Mouse (Mus musculus): ENCODE results near the gene Mtf1.

The Mtf1 gene

GRCm38 (mm10) chr4:124801552-124802308 lies at the start of gene Mtf1:
TSS of gene Mtf1 (plus strand) at chr4:124802104.
- peak; percentile 65 for DNase-seq (ENCODE audit: low spot score)

DNA sequence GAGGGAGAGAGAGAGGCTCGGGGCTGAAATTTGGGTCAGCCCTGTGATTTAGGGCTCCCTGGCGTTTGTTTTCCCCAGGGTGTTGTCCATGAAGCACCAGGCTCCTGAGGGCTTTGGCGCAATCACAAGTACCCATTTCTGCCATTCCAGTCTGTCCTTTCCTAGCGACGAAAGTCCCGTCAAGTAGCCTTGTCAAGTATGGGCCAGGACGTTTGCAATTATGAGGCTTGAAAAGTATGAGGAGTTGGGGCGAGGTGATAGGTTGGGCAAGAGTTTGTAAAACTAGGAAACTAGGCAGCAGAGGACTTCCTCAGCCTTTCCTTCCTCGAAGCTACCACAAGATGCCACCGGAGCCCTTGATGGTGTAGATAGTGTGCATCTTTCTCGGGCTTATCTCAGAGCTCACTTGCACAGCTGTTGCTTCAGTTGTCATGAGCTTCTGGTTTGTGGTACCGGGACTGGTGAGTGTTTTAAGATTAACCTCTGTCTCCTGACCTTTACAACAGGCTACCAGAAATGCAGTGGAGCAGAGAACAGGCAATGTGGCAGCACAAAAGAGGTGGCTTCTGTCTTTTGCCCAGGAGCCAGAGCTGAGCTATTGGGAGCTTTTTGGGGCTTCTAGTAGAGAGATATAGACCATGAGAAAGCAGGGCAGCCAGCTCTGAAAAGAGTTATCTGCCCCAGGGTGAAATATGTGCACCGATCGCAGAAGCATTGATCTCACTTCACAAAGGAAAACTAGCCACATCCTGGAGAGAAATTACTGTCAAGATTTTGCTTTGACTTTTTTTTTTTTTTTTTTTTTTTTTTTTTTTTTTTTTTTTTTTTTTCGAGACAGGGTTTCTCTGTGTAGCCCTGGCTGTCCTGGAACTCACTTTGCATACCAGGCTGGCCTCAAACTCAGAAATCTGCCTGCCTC lies 49.4 kb upstream of the Mtf1 start:
- DNase-seq (ENCODE audit: low spot score): no peak

GRCm38 (mm10) chr4:124755526-124755925 lies 46.4 kb upstream of the Mtf1 start:
- no peak for DNase-seq (ENCODE audit: low spot score)

DNA sequence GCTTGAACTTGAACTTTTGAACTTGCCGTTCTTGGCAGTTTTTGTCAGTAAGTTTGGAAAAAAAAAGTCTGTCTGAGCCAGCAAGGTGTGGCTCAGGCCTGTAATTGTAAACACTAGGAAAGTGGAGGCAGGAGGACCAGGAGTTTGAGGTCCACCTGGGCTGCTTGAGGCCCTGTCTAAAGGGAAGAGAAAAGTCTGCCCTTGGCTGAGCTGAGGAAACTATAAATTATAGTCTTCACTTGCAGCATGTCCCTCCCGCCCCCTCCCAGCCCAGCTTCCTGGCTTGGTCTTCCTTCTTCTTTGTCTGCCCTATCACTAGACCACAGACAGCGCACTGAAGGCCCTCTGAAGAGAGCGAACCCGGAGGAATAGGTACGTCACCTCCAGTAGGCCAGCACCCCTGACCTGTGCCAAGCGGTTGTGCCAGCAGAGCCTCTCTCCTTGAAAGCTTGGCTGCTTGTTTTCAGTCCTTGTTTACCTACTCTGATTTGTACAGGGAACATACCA lies 42.5 kb upstream of the Mtf1 start:
- DNase-seq (ENCODE audit: low spot score): no peak

- no peak for DNase-seq (ENCODE audit: low spot score)
Measured at GRCm38 (mm10) chr4:124761201-124761600, 40.7 kb upstream of the Mtf1 start.

DNA sequence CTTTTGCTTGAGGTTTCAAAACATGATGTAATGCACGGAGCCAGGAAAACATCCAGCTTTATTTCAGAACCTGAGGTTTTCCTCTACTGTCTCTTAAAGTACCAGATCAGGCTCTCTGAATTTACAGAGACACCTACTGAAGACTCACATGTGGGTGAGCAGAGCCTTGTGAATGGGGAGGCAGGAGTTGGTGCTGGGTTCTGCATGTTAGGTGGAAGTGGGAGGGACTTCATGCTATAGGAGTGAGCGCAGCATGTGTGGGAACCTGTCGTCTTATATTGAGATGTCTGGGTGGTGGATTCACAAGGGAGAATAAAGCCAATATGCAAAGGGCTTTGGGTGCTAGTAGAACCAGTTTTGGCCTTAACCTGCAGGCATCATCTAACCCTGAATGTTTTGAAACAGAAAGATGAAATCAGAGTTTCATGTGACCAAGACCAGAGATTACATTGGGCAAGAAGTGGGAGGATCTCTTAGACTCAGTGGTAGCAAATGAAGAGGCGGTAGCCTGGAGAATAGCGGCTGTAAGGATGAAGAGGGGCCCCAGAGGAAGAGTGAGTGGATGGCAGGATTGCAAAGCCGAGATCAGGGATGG lies 38.9 kb upstream of the Mtf1 start:
- no peak for DNase-seq (ENCODE audit: low spot score)

- no peak for DNase-seq (ENCODE audit: low spot score)
Measured at GRCm38 (mm10) chr4:124765802-124766565, 35.9 kb upstream of the Mtf1 start.

GRCm38 (mm10) chr4:124766566-124766940 lies 35.4 kb upstream of the Mtf1 start:
- no peak for DNase-seq (ENCODE audit: low spot score)

GRCm38 (mm10) chr4:124768963-124769591 lies 32.8 kb upstream of the Mtf1 start:
- no peak for DNase-seq (ENCODE audit: low spot score)

DNA sequence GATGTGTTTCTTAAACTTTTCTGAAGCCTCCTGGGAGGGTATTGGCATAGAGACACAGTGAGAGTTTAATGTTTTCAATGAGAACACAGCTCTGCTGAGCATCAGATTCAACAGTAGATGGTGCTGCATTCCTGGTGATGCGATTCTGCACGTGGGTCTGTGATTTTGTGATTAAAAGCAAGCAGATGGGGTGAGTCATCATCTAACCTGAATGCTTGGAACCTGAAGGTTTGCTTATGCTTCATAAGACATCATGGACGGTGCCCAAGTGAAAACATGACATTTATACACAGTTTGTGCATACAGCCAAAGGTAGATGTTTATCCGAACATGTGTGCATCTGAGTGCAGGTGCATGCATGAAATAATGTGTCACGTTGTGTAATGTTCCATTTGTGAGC lies 31.3 kb upstream of the Mtf1 start:
- peak; percentile 38 for DNase-seq (ENCODE audit: low spot score)

DNA sequence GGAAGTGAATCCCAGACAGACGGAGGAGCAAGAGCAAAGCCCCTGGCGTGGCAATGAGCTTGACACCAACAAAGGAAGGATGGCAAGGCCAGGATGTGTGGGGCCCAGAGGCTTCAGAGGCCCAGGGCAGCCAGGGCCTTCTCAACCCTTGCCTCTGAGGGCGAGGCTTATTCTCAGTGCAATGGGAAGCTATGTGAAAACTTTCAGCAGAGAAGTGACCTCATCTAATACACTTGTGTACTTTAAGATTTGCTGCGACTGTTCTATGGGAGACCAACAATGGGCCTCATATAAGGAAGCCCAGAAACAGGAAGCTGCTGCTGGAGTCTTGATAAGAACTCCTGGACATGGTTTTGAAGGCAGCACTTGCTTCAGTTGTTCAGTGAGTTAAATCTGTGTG lies 29.8 kb upstream of the Mtf1 start:
- DNase-seq (ENCODE audit: low spot score): no peak

DNA sequence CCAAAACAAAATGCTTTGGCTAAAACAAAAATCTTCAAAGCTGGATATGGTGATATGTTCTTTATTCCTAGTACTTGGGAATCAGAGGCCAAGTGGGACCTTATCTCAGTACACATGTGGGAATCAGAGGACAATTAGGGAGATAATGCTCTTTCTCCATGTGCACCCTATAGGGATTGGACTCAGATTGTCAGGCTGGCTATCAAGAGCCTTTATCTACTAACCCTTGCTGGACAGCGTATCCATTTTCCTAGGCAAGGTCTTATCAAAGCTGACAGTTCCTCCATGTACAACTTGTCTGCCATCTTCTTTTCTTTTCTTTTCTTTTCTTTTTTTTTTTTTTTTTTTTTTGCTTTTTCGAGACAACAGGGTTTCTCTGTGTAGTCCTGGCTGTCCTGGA lies 28.5 kb upstream of the Mtf1 start:
- no peak for DNase-seq (ENCODE audit: low spot score)

DNA sequence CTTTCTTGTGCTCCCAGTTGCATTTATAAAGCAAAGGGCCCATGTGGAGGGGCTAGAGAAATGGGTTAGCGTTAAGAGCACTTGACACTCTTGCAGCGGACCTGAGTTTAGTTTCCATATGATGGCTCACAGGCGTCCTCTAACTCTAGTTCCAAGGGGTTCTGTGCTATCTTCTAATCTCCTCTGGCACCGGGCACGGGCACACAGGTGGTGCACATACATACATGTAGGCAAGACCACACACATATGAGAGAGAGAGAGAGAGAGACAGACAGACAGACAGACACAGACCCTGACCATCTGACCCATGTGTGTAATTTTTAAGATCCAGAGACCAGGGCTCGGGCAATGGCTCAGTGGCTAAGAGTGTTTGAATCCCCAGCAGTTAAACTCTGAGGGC lies 27.9 kb upstream of the Mtf1 start:
- no peak for DNase-seq (ENCODE audit: low spot score)

- no peak for DNase-seq (ENCODE audit: low spot score)
Measured at GRCm38 (mm10) chr4:124774429-124774828, 27.5 kb upstream of the Mtf1 start.

DNA sequence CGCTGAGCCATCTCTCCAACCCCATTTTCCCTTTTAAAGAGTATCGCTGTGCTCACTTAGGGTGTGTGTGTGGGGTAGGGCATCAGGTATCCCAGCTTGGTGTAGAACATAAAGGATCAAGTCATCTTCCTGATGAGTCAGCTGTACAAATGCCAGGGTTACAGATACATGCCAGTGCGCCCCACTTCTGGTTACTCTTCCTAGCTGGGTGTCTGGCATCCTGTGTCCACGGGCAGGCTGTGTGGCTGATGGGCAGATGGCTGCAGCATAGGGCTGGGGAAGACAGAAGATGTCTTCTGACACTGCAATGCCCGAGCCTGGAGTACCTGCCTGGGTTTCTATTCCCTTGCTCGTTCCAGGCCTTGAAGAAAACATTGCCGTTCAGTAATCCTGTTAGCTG lies 20.5 kb upstream of the Mtf1 start:
- DNase-seq (ENCODE audit: low spot score): no peak

DNA sequence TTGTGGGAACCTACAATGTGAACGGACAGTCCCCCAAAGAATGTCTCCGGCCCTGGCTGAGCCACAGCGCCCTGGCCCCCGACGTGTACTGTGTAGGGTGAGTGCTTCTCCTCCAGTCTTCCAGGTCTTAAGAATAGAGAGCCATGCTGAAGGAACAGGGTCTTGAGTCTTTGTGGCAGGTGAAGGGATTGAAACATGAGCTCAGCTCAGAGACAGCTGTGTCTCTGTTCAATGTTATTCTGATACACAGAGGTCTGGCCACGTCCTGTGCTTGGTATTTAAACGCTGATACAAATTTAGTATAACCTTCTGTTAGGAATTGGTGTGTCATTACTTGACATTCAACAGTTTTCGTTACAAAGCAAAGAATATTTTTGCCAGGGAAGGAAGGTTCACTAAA lies 19.5 kb upstream of the Mtf1 start:
- no peak for DNase-seq (ENCODE audit: low spot score)

DNA sequence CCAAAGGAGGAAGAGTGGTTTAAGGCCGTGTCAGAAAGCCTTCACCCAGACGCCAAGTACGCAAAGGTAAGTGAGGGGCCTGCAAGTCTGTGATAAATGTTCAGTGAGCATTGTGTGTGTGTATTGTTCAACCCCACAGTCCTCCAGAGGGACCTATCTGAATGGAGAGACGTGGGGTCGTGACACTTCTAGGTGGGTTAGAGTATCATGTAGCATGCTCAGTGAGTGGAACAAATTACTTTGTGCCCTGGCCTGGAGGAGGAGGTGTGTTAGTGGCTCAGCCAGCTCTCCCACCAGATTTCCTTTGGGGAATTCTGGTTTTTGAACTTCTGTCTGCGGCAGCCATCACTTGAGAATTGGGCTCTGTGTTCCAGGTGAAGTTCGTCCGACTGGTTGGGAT lies 18.0 kb upstream of the Mtf1 start:
- no peak for DNase-seq (ENCODE audit: low spot score)

DNA sequence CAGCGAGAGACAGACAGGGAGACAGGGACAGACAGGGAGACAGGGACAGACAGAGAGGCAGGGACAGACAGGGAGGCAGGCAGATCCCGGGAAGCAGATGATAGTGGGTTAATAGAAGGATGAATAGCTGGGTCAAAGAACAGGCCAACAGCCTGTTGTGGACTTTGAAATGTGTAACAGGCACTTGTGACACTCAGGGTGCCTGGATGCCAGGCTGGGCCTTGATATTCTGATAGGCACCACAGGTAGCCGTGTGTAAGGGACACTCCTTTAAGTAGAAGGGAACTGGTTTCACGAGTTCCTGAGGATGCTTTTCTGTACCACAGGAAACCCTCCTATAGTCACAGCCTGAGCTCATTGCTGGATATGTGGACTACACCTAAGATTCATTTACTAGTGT lies 11.9 kb upstream of the Mtf1 start:
- no peak for DNase-seq (ENCODE audit: low spot score)

GRCm38 (mm10) chr4:124792114-124792513 lies 9.8 kb upstream of the Mtf1 start:
- DNase-seq (ENCODE audit: low spot score): no peak

- DNase-seq (ENCODE audit: low spot score): no peak
Measured at GRCm38 (mm10) chr4:124796141-124796540, 5.8 kb upstream of the Mtf1 start.

GRCm38 (mm10) chr4:124796913-124797312 lies 5.0 kb upstream of the Mtf1 start:
- no peak for DNase-seq (ENCODE audit: low spot score)

Measured in layer of hippocampus, adult 9-10 months (tissue).